Mouse (Mus musculus): ENCODE data around the gene Ogn.
"Not testable (repeated sequence)": the region's sequence is repeated elsewhere in the genome, so short reads cannot be mapped to it uniquely, and the experiment has no call there.

Ogn gene

DNA sequence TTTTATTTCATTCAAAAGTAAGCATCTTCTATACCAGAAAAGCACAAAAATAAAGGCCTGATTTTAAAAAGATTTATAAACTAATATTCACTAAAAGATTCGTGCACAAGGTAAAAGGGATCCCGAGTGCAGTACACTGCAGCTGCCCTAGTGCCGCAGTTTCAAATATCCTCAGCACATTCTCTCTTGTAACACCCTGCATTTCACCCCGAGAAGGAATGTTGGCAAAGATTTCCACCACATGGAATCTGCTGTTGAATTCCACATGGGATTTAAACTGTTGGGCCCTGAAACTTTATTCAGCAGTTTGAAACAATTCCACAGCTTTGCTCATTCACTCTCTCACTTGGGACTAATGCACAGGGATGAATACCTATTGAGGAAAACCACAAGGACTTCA lies at the start of gene Ogn:
TSS of gene Ogn (plus strand) at position 333 of the 400 bp plus-strand sequence.
- DNase-seq (ENCODE audit: low spot score in 2 of 2): peak in 1 of 2 experiments; percentile 22

DNA sequence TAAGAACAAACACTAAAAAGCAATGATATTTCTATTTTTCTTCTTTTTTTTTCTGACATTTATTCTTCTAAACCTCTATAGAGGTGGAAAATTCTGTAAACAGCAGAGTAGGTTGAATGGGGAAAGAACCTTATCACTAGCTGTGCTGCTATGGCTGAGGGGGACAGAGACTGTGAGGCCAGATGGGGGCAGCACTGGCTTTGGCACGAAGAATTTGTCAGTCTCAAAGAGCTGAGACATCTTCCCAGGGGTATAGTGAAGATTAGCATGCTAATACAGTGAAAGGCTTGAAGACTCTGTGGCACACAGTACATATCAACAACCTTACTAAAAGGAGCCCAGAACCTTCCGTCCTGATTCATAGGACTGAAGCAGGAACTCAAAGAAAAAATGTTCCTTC lies 48.7 kb upstream of the Ogn start:
- no peak for DNase-seq (ENCODE audit: low spot score in 2 of 2)

DNA sequence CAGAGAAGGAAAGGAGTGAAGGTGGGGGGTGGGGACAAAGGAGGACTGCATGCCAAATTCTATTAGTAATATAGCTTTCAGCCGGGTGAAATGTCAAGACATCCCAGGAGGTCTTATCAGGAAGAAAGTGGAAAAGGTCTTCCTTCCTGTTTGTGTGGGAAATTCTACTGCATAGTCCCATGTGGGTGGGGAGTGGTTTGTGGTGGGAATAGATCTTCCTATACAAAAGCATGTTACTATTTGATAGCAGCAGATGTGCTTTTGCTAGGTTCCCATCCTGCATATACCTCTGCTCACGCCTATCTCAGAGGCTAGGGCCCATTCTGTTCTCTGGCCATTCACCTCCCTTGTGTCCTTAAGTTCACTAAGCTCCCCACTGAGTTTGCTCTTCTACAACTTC lies 47.0 kb upstream of the Ogn start:
- no peak for DNase-seq (ENCODE audit: low spot score in 2 of 2)

DNA sequence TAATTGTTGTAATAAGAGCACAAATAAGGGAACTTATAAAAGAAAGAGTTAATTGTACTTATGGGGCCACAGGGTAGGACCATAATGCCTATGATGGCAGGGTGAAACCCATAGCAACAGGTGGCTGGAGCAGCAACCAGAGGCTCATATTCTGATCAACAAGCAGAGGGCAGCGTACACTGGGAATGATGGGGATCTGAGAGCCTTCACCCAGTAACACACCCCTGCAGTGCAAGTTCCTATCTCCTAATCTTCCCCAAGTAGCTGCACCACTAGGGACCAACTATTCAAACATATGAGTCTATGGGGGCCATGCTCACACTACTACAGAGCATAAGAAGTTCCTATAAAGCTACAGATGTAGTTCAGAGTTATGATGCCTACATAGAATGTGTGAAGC lies 43.5 kb upstream of the Ogn start:
- DNase-seq (ENCODE audit: low spot score in 2 of 2): no peak

DNA sequence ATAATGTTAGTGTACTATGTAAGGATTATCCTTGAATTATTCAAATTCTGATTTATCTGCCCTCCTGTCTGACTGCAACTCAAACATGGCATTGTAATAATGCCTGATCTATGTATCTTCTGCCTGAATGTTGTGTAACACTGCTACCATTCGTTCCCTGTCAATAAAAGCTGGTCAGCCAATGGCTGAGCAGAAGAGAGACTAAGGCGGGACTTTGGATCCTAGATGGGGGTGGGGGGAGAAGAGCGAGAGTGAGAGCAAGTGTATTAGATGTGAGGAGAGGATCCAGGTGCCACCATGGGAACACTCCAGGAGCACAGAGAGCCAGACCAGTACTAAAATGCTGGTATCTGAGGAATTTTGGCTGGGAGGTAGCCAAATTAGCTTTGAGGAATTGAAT lies 37.5 kb upstream of the Ogn start:
- no peak for DNase-seq (ENCODE audit: low spot score in 2 of 2)

DNA sequence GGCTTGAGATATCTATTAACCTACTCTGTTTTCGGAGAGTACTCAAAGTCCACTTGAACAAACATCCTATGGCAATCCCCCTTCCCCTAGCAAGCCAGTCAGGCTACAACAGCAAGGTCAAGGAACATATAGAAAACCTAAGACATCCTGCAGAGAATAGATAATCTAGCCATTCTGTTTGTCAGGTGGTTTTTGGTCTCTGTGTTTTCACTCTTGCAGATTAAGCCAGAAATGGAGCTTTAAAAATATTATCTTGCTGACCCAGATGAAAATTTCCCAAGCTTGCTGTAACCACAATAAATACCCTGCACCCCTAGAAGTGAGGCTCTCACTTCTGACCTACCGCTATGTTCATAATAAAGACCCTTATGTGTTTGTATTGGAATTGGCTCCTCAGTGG lies 36.4 kb upstream of the Ogn start:
- no peak for DNase-seq (ENCODE audit: low spot score in 2 of 2)

DNA sequence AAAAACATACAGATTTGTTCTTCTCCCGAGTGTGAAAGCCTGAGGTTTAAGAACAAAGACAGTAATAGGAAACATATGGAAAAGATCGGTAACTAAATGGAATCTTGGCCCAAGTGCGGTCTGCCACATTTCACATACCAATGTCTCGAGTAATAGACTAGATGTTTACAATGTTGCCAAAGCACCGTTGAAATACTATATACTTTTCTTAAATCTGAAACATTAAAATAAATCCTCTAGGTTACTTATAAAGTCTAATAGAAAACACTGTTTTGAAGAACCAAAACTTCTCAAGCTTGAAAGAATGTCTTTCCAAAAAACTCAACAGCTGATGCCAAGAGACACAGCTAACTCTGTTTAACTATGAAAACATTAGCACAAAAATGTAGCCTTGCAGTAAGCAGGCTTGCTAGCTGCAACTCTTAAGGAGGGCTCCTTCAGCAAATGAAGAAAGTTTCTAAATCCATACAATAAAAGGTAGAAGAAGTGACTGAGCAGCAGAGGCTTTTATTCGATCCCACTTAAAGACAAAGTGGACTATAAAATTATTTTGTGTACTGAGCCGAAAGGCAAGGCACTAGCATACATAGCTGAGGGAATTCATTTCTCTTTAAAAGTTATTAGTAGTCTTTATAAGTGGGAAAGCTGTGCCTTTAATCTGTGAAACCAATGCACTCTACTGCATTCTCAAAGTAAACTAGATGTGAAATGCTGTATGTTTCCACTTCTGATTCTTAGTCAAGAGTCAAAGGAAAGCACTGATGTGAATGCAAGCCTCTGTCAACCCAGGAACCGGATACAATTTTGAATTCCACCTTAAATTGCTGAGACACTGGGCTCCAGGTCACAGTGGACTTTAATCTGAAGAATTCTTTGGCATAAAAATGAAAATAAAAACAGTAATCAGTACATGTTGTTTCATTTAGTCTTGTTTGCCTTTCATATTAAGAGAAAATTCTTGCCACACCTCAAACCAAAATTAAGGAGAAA lies 26.0 kb upstream of the Ogn start, which contains the start of gene Omd:
TSS of gene Omd (plus strand) at position 922 of the 990 bp plus-strand sequence.
- DNase-seq (ENCODE audit: low spot score in 2 of 2): no peak

DNA sequence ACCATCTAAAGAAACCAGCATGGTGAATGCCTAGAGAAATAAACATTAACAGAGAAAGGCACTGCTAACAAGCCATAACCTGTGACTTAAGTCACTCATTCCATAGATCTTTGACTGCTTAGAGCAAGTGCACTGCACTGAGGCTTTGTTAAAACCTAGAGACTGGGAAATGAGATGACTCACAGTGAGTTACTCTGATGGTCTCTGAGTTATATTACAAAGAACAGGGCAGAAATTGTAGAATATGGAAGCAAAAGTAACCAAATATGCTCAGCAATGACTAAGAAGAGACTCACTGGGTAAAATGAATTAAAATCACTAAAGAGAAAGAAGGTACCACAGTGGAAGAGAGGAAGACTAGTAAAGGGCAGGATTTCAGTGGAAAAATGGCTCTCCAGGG lies 24.0 kb upstream of the Ogn start:
- no peak for DNase-seq (ENCODE audit: low spot score in 2 of 2)

DNA sequence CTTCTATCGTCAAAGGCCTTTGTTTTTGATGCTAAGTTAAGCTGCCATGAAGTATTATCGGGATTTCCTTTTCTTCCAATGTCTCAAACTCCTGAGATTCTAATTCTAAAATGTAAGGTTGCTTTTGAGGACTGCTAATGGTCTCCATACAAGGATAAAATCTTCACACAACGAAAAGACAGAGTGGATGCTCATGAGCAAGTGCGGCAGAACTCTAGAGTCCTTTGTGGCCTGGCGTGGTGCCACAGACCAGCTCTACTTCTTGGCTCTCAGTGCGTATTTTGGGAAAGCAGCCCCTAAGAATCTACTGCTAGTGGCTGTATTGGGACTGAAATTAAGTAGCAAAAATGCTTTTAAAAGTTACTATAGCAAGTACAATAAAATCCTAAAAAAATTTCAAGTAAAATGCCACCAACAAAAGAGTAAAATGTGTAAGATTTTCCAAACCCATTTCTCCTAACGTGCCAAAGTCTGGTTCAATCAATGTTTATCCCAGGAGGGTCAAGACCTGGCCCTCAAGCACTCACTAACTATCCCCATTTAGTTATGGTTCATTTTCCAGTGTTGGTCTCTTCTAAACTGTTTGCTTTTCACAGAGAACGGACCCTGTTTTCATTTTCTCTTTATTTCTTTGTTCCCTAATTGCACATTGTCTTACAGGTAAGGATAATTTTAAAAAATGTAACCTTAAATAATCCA lies 23.4 kb upstream of the Ogn start:
- DNase-seq (ENCODE audit: low spot score in 2 of 2): no peak

DNA sequence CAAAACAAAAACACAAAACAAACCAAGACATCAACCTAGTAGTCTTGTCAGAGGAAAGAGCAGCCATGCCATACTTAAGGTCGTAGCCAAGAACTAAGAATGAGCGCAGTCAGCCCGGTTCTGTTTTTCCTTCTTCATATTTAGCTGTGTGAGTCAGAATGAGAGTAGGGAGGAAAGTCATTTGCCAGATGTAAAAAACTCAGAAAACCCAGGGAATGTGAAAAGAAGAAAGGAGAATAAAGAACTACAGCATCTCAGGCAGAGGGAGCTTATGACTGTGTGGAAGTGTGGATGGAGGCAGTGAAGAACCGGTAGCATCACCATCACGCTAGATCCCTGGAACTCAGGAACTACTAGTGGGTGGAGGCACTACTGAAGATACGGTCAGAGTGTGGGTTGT lies 21.8 kb upstream of the Ogn start:
- no peak for DNase-seq (ENCODE audit: low spot score in 2 of 2)

DNA sequence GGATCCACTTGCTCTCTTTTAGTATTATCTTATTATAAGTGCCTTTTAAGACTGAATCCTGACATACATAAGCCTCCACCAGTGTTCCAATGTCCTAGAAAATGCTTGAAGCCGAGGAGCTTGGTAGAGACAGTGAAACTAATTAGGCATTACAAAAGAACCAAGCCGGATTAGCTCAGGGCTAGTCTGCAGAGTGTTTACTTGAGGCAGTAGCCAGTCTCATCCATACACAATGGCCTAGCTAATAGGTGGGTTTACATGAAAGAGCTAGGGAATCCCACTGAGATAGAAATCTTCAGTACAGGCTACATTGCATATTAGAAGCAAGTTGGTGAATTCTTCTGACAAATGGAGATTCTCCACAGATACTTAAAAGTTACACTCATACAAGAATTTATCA lies 5.3 kb upstream of the Ogn start:
- not testable (repeated sequence) for DNase-seq (ENCODE audit: low spot score in 2 of 2)

DNA sequence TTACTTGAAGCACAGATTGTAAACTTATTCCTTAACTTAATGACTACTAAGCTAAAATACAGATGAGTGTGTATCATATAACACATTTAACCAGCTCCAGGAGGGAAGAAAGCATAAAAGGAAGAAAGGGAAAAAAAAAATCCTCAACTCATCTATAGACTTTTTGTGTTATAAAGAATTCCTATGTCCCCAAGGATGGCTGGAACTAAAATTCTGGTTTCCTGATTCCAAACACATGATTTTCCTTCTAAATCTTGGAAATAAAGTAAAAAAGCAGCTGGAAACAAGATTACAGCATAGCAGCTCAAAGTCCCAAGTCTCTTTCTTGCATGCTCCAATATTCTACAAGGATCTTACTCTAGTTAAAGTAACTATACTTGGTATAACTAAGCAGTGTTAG lies 4.2 kb upstream of the Ogn start:
- DNase-seq (ENCODE audit: low spot score in 2 of 2): no peak

DNA sequence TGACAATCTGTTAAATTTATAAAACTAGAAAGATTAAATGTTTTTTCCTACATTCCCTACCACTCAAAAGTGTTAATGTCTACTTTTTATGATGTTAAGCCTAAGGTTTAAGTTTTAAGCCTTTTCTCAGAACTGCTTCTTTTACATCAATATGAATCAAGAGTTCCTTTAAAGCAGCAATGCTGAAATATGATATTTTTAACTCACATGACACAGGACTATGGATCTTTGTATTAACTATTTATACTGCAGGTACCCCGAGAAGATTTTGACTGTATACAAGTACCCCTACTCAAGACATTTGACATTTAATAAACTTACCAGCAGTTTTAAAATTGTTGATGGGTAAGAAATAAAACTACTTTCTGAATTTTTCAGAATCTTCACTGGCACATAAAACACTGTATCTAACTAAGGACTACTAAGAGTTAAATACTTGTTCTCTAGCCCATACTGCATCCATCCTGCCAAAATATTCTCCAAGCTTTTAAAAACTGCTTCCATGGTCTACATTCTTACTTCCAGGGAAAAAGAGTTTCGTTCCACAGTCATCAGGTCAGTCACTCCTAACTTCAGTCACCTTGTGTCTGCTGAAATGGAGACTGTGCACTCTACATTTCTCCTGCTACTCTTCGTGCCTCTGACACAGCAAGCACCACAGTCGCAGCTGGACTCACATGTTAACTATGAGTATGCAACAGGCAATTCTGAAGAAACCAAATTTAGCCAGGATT lies 910 bp downstream of the Ogn start:
- DNase-seq (ENCODE audit: low spot score in 2 of 2): no peak

DNA sequence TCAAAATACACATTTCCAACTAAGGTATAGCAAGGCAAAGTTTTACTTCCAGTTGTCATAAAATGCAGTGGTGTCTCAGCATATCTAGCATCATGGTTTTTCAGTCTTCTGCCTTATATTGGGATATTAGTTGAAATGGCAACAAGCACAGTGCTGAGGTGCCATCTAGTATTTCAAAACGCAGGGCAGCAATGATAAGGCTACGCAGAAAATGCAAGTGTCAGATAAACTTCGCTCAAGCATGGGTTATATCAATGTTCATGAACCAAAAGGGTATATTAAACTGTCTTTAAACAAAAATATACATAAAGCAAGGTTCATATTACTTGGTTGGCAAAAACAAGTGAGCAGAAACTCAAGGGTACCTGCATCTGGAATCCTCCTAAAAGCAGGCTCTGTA lies 9.2 kb downstream of the Ogn start:
- no peak for DNase-seq (ENCODE audit: low spot score in 2 of 2)

DNA sequence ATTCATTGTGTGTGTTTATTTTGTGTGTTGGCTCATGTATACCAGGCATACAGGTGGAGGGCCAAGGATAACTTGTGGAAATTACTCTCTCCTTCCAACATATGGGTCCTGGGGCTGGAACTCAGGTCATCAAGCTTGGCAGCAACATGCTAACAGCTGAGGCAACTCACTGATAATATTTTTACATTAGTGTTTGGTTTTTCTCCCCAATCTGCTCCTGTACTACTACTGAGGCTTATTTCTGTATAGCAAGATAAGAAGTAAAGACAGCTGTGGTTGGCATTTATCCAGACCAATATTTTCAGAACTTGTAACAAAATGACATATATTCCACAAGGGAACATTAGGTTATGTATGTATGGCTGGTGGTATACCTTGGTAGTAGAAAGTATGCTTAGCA lies 10.5 kb downstream of the Ogn start:
- DNase-seq (ENCODE audit: low spot score in 2 of 2): no peak

DNA sequence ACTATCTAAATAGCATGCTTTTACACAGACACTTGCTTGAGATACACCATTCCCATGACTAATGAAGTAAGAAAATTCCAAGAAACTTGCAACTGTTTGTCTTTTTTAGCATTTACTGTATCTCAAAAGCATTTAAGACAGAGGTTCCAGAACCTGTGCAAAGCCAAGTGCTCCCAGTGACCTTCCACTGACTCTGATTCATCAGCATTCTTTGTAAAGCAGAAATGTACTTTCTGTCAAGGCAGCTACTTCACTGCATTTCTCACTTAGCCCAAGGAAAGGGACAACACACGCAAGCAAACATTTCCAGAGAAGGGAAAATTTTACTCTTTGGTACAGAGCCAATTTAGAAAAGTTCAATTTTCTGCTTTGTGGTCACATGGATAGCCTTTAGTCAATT lies 15.4 kb downstream of the Ogn start:
- DNase-seq (ENCODE audit: low spot score in 2 of 2): no peak

DNA sequence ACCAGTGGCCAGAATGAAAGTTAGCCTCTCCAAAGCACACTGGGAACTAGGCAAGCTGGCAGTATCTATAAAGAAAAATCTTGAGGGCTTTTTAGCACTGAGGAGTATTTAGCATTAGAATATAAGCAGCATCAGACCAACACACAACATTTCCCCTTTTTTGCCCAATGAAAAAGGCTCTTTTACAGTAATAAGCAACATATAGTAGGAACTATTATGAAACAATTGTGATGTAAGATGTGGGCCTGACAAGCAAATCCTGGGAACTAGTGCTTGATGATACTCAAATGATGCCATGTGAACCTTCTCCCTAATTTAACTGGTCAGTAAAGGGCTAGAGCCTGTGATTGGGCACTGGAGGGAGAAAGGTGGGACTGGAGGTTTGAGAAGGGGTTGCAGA lies 20.3 kb downstream of the Ogn start:
- DNase-seq (ENCODE audit: low spot score in 2 of 2): no peak

DNA sequence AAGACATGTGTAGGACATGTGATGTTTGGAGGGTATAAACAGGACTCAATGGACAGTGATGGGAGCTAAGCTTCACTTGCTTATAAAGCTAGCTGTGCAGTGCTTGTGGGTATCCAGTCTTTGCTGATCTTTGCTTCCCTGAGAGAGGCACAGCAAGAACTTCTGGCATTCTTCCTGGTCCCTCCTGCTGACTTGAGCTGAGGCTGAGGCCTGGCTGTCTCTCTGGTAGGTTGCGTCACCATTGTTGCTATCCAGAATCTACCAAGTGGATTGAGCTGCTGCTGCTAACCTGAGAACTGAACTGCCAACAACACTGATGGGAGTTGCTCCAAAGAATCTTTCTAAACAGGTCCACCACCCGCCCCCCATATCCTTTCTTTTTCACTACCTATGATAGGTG lies 21.2 kb downstream of the Ogn start:
- DNase-seq (ENCODE audit: low spot score in 2 of 2): no peak

DNA sequence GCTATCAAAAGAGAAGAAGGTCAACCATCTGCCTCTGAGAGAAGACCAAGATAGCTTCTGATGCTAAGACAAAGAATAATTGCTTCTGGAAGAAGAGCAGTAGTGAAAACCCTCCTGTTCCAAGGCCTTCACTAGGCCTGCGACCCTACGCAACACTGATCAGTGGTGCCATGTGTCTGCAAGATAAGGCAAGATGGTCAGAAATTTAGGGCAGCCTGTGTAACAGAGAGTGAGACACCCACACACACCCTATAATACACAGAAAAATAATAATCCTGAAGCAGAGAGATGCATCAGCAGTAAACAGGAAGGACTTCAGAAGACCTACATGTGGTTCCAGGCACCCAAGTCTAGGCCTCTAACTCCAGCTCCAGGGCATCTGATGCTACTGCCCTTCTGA lies 32.1 kb downstream of the Ogn start:
- DNase-seq (ENCODE audit: low spot score in 2 of 2): no peak

DNA sequence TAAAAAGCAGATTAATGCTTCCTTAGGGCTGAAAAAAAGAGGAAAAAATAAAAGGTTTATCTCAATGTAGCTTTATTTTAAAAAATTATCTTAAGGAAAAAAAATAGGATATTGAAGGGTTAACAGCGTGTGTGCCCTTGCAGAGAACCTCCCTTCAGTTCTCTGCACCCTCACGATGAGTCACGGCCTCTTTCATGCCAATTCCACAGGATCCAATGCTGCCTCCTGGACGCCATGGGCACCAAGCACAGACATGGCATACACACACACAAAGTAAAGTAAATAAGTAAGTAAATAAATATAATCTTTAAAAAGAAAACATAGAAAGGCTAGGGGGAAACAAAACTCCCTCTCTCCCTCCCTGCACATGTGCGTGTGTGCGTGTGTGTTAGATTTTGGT lies 34.8 kb downstream of the Ogn start:
- no peak for DNase-seq (ENCODE audit: low spot score in 2 of 2)

DNA sequence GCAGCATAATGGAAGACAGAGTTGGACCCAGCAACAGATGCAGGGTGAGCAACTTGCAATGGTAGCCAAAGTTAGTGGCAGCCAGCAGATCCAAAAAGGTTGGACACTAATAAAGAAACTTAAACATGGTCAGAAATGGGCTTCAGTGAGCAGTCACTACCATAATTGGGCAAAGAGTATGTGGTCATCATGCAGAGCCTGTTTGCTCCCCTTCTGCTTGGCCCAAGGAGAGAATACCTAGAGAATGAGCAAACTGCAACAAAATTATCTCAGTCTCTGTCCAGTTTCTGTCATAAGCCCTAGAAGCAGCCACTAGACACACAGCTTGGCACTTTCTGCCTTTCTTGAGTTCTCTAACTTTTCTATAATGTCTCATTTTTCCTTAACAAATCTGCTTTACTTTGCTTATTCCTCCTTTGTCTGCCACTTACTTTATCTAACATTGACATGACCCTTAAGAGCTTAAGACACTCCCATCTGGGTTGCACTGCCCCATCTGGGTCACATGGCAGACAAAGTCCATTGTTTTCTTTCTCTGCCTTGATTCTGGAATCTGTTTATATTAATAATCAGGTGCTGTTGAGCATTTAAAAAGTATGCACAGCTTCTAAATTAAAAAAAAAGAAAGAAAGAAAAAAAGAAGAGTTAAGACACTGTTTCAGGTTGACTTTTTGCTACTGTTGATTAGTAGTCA lies 36.0 kb downstream of the Ogn start:
- no peak for DNase-seq (ENCODE audit: low spot score in 2 of 2)

Data from urinary bladder, adult 18-20 months (tissue).